Mouse (Mus musculus): ENCODE results near the gene Rab31. TPM values are rescaled to one million over a fixed set of nuclear protein-coding genes. Genes with fewer than 3 reads are reported as not detected.
A peak's percentile ranks its signal among the peaks of the same experiment; 100 is the strongest.

Gene Rab31
- total RNA-seq, 2 experiments from 2014 or later = 18.9 to 19.2 TPM

GRCm38 (mm10) chr17:65712861-65713535, 59.6 kb downstream of the Rab31 start:
- intact Hi-C loops (cut with DNase I) = no loop called here
- DNase-seq (ENCODE audit: low spot score) = no peak

GRCm38 (mm10) chr17:65711779-65712178, 60.8 kb downstream of the Rab31 start:
- DNase-seq (ENCODE audit: low spot score) = no peak
- intact Hi-C loops (cut with DNase I) = no loop called here

GRCm38 (mm10) chr17:65710576-65710975, 62.0 kb downstream of the Rab31 start:
- DNase-seq (ENCODE audit: low spot score) = no peak
- intact Hi-C loops (cut with DNase I) = no loop called here

- intact Hi-C loops (cut with DNase I) = loop anchor here (5.0 kb wide), 2 partner anchors 66 to 81 kb away; partner anchors contain the start of gene Rab31
- DNase-seq (ENCODE audit: low spot score) = no peak
Measured at GRCm38 (mm10) chr17:65706220-65706619, 66.3 kb downstream of the Rab31 start.

- intact Hi-C loops (cut with DNase I) = loop anchor here (2.0 kb wide), 1 partner anchor 21 kb away; no protein-coding TSS in a partner anchor
- no peak for DNase-seq (ENCODE audit: low spot score)
Measured at GRCm38 (mm10) chr17:65703527-65704391, 68.8 kb downstream of the Rab31 start.

GRCm38 (mm10) chr17:65701797-65702566, 70.6 kb downstream of the Rab31 start:
- intact Hi-C loops (cut with DNase I) = loop anchor here (2.0 kb wide), 1 partner anchor 19 kb away; no protein-coding TSS in a partner anchor
- DNase-seq (ENCODE audit: low spot score) = peak; percentile 72

- DNase-seq (ENCODE audit: low spot score) = no peak
- intact Hi-C loops (cut with DNase I) = no loop called here
Measured at GRCm38 (mm10) chr17:65701356-65701755, 71.2 kb downstream of the Rab31 start.

GRCm38 (mm10) chr17:65700060-65700459, 72.5 kb downstream of the Rab31 start:
- no peak for DNase-seq (ENCODE audit: low spot score)
- intact Hi-C loops (cut with DNase I) = no loop called here

GRCm38 (mm10) chr17:65697791-65698463, 74.6 kb downstream of the Rab31 start:
- intact Hi-C loops (cut with DNase I) = no loop called here
- DNase-seq (ENCODE audit: low spot score) = no peak

GRCm38 (mm10) chr17:65696939-65697338, 75.6 kb downstream of the Rab31 start:
- intact Hi-C loops (cut with DNase I) = no loop called here
- no peak for DNase-seq (ENCODE audit: low spot score)

- intact Hi-C loops (cut with DNase I) = no loop called here
- DNase-seq (ENCODE audit: low spot score) = no peak
Measured at GRCm38 (mm10) chr17:65692276-65692675, 80.3 kb downstream of the Rab31 start.

GRCm38 (mm10) chr17:65683731-65684130, 88.8 kb downstream of the Rab31 start:
- no peak for DNase-seq (ENCODE audit: low spot score)
- intact Hi-C loops (cut with DNase I) = loop anchor here (2.0 kb wide), 1 partner anchor 19 kb away; no protein-coding TSS in a partner anchor

GRCm38 (mm10) chr17:65683316-65683715, 89.2 kb downstream of the Rab31 start:
- intact Hi-C loops (cut with DNase I) = loop anchor here (2.0 kb wide), 1 partner anchor 19 kb away; no protein-coding TSS in a partner anchor
- DNase-seq (ENCODE audit: low spot score) = no peak

- no peak for DNase-seq (ENCODE audit: low spot score)
- intact Hi-C loops (cut with DNase I) = loop anchor here (2.0 kb wide), 1 partner anchor 21 kb away; no protein-coding TSS in a partner anchor
Measured at GRCm38 (mm10) chr17:65682071-65682680, 90.4 kb downstream of the Rab31 start.

- no peak for DNase-seq (ENCODE audit: low spot score)
- intact Hi-C loops (cut with DNase I) = no loop called here
Measured at GRCm38 (mm10) chr17:65681516-65681915, 91.0 kb downstream of the Rab31 start.

GRCm38 (mm10) chr17:65680801-65681412, 91.6 kb downstream of the Rab31 start:
- DNase-seq (ENCODE audit: low spot score) = no peak
- intact Hi-C loops (cut with DNase I) = no loop called here

GRCm38 (mm10) chr17:65679806-65680446, 92.6 kb downstream of the Rab31 start:
- DNase-seq (ENCODE audit: low spot score) = peak; percentile 35
- intact Hi-C loops (cut with DNase I) = loop anchor here (2.0 kb wide), 1 partner anchor 65 kb away; no protein-coding TSS in a partner anchor

- intact Hi-C loops (cut with DNase I) = loop anchor here (2.0 kb wide), 1 partner anchor 63 kb away; no protein-coding TSS in a partner anchor
- no peak for DNase-seq (ENCODE audit: low spot score)
Measured at GRCm38 (mm10) chr17:65677742-65678141, 94.8 kb downstream of the Rab31 start.

Data from heart, postnatal 25 days (tissue).